Mouse (Mus musculus) liver, postnatal 0 days (tissue): ENCODE data around the gene Cysltr2. TPM values are rescaled to one million over a fixed set of nuclear protein-coding genes. Genes with fewer than 3 reads are reported as not detected.

Source experiments
- ATAC-seq: fragments of 200-750 bp; cut with Nextera tagmentation; 2 replicates; pipeline ENCODE4 v1.8.0; 2017; ENCODE audit warnings: mild to moderate bottlenecking, moderate library complexity
- DNase-seq: peaks from one replicate; pipeline ENCODE4 v3.0.0-alpha.2; 2016
- H3K27ac ChIP-seq: fragments of 300-500 bp; sonication (generic); 2 replicates; pipeline ENCODE4 v1.5.1; 2014; ENCODE audit warnings: antibody characterized with exemption, moderate library complexity, mild to moderate bottlenecking, low read depth
- H3K27me3 ChIP-seq: fragments of 300-500 bp; sonication (generic); 2 replicates; pipeline ENCODE4 v1.6.1; 2014; ENCODE audit warnings: low read length, control low read depth, mixed read lengths; ENCODE audit not compliant: insufficient read depth
- H3K36me3 ChIP-seq: fragments of 300-500 bp; sonication (generic); replicated peaks from 2 replicates; pipeline ENCODE4 v1.6.1; 2014; ENCODE audit warnings: mild to moderate bottlenecking, control low read depth, low read length, moderate library complexity, mixed read lengths; ENCODE audit not compliant: insufficient read depth
- H3K4me1 ChIP-seq: fragments of 300-500 bp; sonication (generic); 2 replicates; pipeline ENCODE4 v1.6.1; 2014; ENCODE audit warnings: antibody characterized with exemption, mild to moderate bottlenecking, control low read depth; ENCODE audit not compliant: insufficient read depth
- H3K4me2 ChIP-seq: fragments of 300-500 bp; sonication (generic); 2 replicates; pipeline ENCODE4 v1.6.1; 2014; ENCODE audit warnings: low read depth, mild to moderate bottlenecking, low read length, moderate library complexity, mixed read lengths
- H3K4me3 ChIP-seq: fragments of 300-500 bp; sonication (generic); 2 replicates; pipeline ENCODE4 v1.5.1; 2014; ENCODE audit warnings: low read depth, low read length
- H3K9ac ChIP-seq: fragments of 300-500 bp; sonication (generic); replicated peaks from 2 replicates; pipeline ENCODE4 v1.6.1; 2014; ENCODE audit warnings: mild to moderate bottlenecking, moderate library complexity
- H3K9me3 ChIP-seq: fragments of 300-500 bp; sonication (generic); 2 replicates; pipeline ENCODE4 v1.6.1; 2016; ENCODE audit warnings: mild to moderate bottlenecking, control low read depth, low read length, mixed read lengths
- CTCF ChIP-seq: sonication (generic); IDR thresholded peaks from 2 replicates; pipeline ENCODE4 v1.5.1; 2016; ENCODE audit warnings: antibody characterized with exemption, low read depth
- EP300 ChIP-seq: IDR thresholded peaks from 2 replicates; pipeline ENCODE4 v1.6.1; 2016; ENCODE audit warnings: antibody characterized with exemption, low read depth, mild to moderate bottlenecking
- WGBS: fragments of 180-500 bp; shearing (Covaris S2); extraction: QIAGEN DNeasy Blood & Tissue Kit; methylation state at CpG from one replicate; pipeline ENCODE4 v1.1.7; 2014; ENCODE audit not compliant: insufficient replicate concordance; 5-methylcytosine and 5-hydroxymethylcytosine counted together
- polyA plus RNA-seq: library from polyadenylated mRNA; unstranded; fragments of >200 nt; fragmentation: Nextera tagmentation; extraction: Ambion mirVana; gene quantifications from 2 replicates; pipeline ENCODE4 v1.2.1, GENCODE M21; 2015

The Cysltr2 gene
- 0.58 and 0.84 TPM in 2 replicates for polyA plus RNA-seq

DNA sequence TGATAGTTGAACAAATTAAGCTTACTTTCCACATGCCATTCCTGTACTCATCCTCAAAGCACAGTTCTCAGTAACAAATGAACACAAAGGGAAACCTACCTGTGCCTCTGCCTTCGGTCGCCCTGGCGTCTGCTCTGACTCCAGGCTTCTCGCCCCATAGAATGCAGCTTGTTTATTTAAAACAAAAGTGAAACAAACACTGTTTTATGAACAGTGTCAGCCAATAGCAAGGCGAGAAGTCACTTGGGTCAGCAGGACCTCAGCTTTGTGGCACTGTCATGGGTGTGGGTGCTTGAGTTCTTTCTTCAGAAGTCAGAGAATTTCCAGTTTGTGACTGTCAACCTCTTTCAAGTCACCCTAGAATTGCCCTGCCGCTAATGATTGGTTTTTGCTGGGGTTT is at the start of gene Cysltr2:
Gene Cysltr2, minus strand, starts transcription at position 178 of the 400 bp plus-strand sequence.
- Histone ChIP-seq H3K9me3 (no peaks in the 10 kb centered on the region), H3K27me3 (no peaks in the 10 kb centered on the region), H3K4me2 (peak within 1 kb of the TSS; percentile 13; the same call in 1 of the 2 replicates), H3K36me3 (no peaks in the 10 kb centered on the region), H3K27ac (no peak within 1 kb of the TSS), H3K4me1 (0 out of 2 replicates have a peak, but pooled peaks cover 3% of the 10 kb centered on the region), H3K4me3 (no peak within 1 kb of the TSS), H3K9ac (no peak within 1 kb of the TSS)
- TF ChIP-seq EP300: no peak
- no peak for TF ChIP-seq CTCF
- 69% methylated on average over 6 of the region's 6 CpGs for WGBS
- DNase-seq (no peak), ATAC-seq (no peak)

DNA sequence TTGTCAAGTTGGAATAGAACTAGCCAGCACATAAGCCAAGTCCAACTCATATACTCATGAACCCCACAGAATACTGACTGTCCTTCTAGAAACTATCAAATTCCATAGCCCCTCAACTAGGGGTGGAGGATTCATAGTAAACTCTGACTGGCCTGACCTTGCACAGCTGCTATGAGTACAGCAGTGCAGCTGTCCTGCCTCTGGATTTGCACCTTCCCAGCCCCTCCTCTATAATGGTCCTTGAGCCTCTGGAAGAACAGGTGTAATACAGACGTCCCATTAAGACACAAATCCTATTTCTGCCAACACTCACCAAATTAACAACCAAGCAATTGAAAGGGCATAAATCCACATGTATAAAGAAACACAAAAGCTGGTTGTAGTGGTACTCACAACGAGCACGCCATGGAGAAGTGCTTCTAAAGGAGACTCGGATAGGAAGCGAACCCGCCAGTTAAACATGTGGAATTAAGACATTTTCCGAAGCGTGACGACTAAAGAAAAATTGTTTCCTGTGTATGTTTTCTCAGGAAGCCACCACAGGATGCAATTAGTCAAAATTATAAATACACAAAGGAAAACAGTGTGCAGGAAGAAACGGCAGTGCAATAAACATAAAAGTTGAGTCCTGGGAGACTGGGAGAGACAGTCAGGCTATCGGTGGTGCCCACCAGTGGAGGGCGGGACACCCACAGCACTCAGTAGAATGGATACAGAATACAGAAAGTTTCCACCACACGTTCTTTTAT is 46.1 kb upstream of the Cysltr2 start:
- no peak for ATAC-seq
- no peak for DNase-seq
- H3K4me3 ChIP-seq: no peak overlapping the region
- H3K9ac ChIP-seq: no peak overlapping the region
- H3K9me3 ChIP-seq: no peaks in the 10 kb centered on the region
- H3K27me3 ChIP-seq: no peaks in the 10 kb centered on the region
- H3K4me1 ChIP-seq: no peaks in the 10 kb centered on the region
- H3K36me3 ChIP-seq: no peaks in the 10 kb centered on the region
- no peak for TF ChIP-seq EP300
- WGBS: 60% methylated on average over 13 of the region's 13 CpGs
- no peak overlapping the region for H3K4me2 ChIP-seq
- no peak overlapping the region for H3K27ac ChIP-seq

- Histone ChIP-seq H3K4me3 (no peak overlapping the region), H3K4me1 (no peaks in the 10 kb centered on the region), H3K9me3 (no peaks in the 10 kb centered on the region), H3K4me2 (no peak overlapping the region), H3K36me3 (no peaks in the 10 kb centered on the region), H3K27ac (no peak overlapping the region), H3K9ac (no peak overlapping the region), H3K27me3 (no peaks in the 10 kb centered on the region)
- WGBS: 80% methylated on average over 3 of the region's 3 CpGs
- TF ChIP-seq CTCF: no peak
- TF ChIP-seq EP300: no peak
- ATAC-seq (no peak), DNase-seq (no peak)
These were observed 44.0 kb upstream of the Cysltr2 start for GRCm38 (mm10) chr14:73092871-73093270.

GRCm38 (mm10) chr14:73088224-73088623 is 39.3 kb upstream of the Cysltr2 start:
- ATAC-seq (no peak), DNase-seq (no peak)
- H3K4me2 ChIP-seq: no peak overlapping the region
- no peak overlapping the region for H3K4me3 ChIP-seq
- H3K9ac ChIP-seq: no peak overlapping the region
- WGBS: 93% methylated on average over 1 of the region's 1 CpGs
- no peaks in the 10 kb centered on the region for H3K36me3 ChIP-seq
- TF ChIP-seq EP300 (no peak), CTCF (no peak)
- no peak overlapping the region for H3K27ac ChIP-seq
- H3K27me3 ChIP-seq: 0 out of 2 replicates have a peak, but pooled peaks cover 5% of the 10 kb centered on the region
- no peaks in the 10 kb centered on the region for H3K9me3 ChIP-seq
- no peaks in the 10 kb centered on the region for H3K4me1 ChIP-seq

GRCm38 (mm10) chr14:73087746-73088145 is 38.8 kb upstream of the Cysltr2 start:
- DNase-seq: no peak
- H3K4me2 ChIP-seq: no peak overlapping the region
- no peaks in the 10 kb centered on the region for H3K4me1 ChIP-seq
- 0 out of 2 replicates have a peak, but pooled peaks cover 5% of the 10 kb centered on the region for H3K27me3 ChIP-seq
- WGBS: 50% methylated on average over 5 of the region's 5 CpGs
- H3K36me3 ChIP-seq: no peaks in the 10 kb centered on the region
- H3K9me3 ChIP-seq: no peaks in the 10 kb centered on the region
- ATAC-seq: no peak
- no peak overlapping the region for H3K27ac ChIP-seq
- no peak overlapping the region for H3K4me3 ChIP-seq
- TF ChIP-seq EP300: no peak
- TF ChIP-seq CTCF: no peak
- no peak overlapping the region for H3K9ac ChIP-seq

DNA sequence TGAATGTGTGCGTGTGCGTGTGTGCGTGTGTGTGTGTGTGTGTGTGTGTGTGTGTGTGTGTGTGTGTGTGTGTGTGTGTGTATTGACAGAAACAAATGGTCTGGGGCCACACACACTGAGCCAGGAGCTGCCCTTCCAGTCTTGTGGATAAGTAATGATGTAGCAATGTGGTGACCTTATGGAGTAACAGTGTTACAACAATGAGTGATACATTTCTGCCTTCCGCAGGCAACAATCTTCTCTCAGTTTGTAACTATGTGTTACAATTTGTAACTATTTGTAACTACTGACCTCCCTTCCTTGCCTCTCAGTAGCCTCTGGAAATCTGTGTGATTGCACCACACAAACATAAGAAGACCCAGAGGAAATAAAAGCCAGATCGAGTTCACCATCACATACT is 38.3 kb upstream of the Cysltr2 start:
- Histone ChIP-seq H3K9me3 (no peaks in the 10 kb centered on the region), H3K4me2 (no peak overlapping the region), H3K27ac (no peak overlapping the region), H3K4me1 (no peaks in the 10 kb centered on the region), H3K4me3 (no peak overlapping the region), H3K9ac (no peak overlapping the region), H3K36me3 (no peaks in the 10 kb centered on the region), H3K27me3 (0 out of 2 replicates have a peak, but pooled peaks cover 5% of the 10 kb centered on the region)
- TF ChIP-seq CTCF (no peak), EP300 (no peak)
- 73% methylated on average over 5 of the region's 5 CpGs for WGBS
- ATAC-seq (no peak), DNase-seq (no peak)
